Mouse (Mus musculus) c-Kit-negative CD71-positive TER-119-positive erythroid progenitor cells, embryonic 14.5 days (primary cell): ENCODE results near the gene Mosmo.
"Not testable (repeated sequence)": the region's sequence is repeated elsewhere in the genome, so short reads cannot be mapped to it uniquely, and the experiment has no call there.

ENCODE experiments used
- DNase-seq: peaks from one replicate; pipeline ENCODE4 v3.0.0-alpha.2; 2013; ENCODE audit warnings: low read depth, low spot score

Gene Mosmo

GRCm38 (mm10) chr7:120699586-120699985, 22.2 kb downstream of the Mosmo start:
- no peak for DNase-seq

- no peak for DNase-seq
Measured at GRCm38 (mm10) chr7:120703888-120704287, 26.5 kb downstream of the Mosmo start.

DNA sequence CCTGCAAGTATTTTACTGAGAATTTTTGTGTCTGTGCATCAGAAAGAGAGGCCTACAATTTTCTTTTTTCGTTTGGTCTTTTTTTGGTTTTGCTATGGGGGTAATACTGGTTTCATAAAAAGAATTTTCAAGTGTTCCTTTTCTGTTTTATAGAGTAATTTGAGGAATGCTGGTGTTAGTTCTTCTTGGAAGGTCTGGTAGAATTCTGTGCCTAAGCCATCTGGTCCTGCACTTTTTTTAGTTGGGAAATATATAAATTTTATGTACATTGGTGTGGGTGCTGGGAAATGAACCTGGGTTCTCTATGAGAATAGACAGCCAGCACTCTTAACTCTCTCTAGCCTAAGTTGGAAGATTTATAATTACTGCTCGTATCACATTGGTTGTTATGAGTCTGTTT, 34.7 kb downstream of the Mosmo start:
- no peak for DNase-seq

- no peak for DNase-seq
Measured at GRCm38 (mm10) chr7:120713225-120713624, 35.8 kb downstream of the Mosmo start.

GRCm38 (mm10) chr7:120713951-120714350, 36.5 kb downstream of the Mosmo start:
- DNase-seq: not testable (repeated sequence)

GRCm38 (mm10) chr7:120717261-120717660, 39.8 kb downstream of the Mosmo start:
- no peak for DNase-seq

GRCm38 (mm10) chr7:120721051-120721450, 43.6 kb downstream of the Mosmo start:
- no peak for DNase-seq

DNA sequence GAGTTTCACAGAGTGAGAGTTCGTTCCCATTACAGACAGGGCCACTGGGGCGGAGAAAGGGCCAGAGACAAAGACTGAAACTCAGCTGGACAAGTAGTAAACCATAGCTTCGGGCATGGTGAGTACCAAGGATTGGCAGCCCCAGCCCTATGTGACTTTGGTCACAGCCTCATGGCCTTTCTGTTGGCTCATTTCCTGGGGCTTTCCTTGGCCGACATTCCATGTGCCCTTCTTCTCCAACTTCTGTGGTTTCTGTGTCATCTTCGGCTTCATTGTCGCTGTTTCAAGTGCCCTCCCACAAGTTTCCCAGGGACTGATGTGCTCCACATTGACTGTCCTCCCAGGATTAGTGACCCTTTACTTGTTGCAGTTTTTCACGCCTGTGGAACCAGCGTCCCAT, 44.0 kb downstream of the Mosmo start:
- DNase-seq: no peak

DNA sequence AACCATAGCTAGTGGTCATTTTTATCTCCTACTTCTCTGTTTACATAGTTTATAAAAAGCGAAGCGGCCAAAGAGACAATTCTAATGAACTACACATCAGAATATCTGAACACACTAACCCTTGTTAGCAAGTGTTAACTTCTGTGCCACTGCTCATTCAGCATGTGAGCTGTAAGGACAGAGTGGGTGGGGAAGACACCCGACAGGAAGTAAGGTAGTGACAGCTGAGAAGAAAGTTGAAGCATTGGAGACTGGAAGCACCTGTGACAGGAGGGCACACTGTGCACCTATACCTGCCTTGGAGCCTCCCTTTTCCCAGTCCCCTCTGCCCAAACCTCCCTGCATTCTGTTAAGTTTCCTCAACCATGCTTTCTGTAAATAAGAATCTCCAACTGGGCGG, 44.6 kb downstream of the Mosmo start:
- DNase-seq: no peak

DNA sequence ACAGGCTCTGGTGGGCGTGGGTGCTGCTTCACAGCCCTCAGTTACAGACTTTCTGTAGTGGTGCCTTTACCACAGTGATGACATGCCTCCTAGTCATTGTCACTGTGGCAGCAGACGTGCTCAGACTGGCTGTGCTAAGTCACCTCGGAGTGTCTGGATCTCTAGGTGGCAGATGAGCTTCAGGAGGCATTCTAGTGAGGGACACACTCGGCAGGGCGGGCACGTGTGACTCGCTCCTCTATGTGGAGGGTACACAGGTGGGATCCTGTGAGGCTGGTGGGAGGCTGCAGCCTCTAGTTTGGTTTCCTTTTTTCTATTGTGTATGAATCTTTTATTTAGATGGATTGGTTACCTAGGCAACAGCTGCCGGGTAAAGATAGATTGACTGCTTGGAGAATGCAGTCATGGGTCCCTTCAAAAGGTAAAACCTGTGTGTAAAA, 45.4 kb downstream of the Mosmo start:
- DNase-seq: no peak

DNA sequence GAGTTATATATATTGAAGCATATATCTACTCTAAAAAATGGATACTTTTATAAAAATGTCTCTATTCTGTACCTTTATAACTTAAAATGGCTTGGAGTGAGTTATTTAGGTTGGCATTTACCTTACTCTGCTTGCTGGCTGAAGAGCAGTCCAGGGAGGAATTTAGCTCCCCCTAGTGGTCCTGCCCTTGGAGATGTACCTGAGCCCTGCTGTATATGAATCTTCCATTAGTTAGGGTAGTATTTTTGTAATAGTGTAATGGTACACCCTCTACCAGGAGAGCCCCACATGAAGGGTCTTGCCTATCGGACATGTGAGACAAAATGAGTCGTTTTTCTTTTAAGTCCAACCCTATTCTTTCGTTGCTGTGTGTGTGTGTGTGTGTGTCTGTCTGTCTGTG, 50.2 kb downstream of the Mosmo start:
- peak; percentile 37 for DNase-seq

DNA sequence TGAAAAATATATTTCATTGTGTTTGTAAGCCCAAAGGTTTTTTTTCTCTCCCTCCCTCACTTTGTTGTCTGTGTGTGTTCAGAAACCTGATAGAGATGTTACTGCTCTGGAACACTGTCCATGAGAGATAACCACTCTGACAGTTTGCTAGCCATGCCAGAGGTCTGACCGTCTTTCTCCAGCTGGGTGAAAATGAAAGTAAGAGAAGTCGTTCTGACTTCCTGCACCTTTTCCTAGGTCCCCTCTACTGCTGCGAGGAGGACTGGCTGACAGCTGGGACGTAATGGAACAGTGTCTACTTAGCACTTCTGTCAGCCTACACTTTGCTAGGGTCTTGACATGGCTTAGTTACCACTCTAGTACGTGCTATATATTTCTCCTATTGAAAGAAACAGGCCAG, 52.2 kb downstream of the Mosmo start:
- no peak for DNase-seq

- DNase-seq: no peak
Measured at GRCm38 (mm10) chr7:120732906-120733305, 55.5 kb downstream of the Mosmo start.

GRCm38 (mm10) chr7:120739018-120739417, 61.6 kb downstream of the Mosmo start, which contains the start of gene Vwa3a:
Vwa3a (plus strand) TSS chr7:120739318.
- no peak for DNase-seq

DNA sequence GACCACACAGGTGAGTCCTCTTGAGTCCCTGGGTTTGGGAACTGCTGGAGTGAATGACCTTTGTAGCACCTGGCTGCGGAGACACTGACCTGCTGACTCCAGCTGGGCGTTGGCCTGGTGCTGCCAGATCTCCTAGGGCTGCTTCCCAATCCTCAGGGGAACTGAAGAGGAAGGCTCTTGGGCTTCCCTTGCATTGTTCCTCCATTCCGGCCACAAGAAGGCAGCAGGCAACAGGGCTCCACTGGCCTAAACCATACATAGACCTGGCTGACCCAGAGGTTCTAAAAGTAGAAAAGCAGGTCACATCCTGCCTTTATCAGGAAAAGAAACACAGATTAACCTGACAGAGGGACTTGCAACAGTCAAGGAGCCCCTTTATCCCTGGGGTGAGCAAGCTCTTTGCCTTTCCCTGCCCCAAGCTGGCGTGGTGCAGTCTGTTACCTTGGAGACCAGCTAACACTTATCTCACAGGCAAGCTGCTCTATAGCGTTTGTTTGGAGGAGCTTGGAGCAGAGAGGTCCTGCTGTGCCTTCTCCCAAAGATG, 62.2 kb downstream of the Mosmo start:
- no peak for DNase-seq

GRCm38 (mm10) chr7:120743366-120744351, 66.2 kb downstream of the Mosmo start:
- no peak for DNase-seq

- no peak for DNase-seq
Measured at GRCm38 (mm10) chr7:120744606-120745005, 67.2 kb downstream of the Mosmo start.

DNA sequence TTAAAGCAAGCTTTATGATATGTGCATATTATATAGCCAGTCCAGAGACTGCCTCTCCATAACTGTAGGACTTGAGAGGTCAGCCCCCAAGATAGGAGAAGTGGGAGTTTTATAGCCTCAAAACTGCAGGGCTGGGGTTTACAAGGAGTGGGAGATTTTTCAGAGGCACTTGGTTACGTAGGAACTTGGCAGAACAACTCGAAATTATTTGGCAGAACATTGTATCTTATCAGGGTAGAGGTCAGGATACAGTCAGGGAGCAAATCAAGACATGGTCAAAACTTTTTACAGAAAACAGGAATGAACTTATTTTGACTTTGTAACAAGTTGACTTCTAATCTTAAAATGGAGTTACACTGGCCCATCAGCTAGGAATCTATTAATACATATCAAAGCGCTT, 68.6 kb downstream of the Mosmo start:
- DNase-seq: no peak

DNA sequence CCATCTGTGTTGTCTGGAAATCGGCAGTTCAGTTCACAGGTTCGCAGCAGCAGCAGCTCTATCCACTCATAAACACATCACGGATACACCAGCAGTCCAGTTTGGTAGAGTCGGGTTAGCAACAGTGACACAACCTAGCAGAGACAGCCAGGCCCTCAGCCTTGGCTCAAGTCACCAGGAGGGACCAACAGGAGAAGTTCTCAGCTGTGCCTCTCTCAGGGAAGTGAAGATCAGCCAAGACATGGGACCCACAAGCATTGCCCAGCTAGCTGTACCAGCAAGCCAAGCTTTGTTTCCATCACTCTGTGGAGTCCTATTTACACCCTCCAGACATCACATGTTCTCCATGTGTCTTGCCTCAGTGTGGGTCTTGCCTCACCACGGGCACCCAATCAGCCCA, 69.4 kb downstream of the Mosmo start:
- DNase-seq: no peak

DNA sequence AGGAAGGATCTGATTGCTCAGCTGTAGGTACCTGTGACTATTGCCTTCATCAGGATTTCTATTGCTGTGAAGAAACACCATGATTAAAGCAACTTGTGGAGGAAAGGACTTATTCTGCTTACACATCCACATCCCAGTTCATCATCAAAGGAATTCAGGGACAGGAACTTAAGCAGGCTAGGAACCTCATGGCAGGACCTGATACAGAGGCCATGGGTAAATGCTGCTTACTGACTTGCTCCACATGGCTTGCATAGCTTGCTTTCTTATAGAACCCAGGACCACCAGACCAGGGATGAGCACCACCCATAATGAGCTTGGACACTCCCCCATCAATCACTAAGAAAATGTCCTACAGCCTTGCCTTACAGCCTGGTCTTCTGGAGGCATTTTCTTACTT, 71.1 kb downstream of the Mosmo start:
- DNase-seq: no peak

- DNase-seq: no peak
Measured at GRCm38 (mm10) chr7:120751330-120751729, 73.9 kb downstream of the Mosmo start.

DNA sequence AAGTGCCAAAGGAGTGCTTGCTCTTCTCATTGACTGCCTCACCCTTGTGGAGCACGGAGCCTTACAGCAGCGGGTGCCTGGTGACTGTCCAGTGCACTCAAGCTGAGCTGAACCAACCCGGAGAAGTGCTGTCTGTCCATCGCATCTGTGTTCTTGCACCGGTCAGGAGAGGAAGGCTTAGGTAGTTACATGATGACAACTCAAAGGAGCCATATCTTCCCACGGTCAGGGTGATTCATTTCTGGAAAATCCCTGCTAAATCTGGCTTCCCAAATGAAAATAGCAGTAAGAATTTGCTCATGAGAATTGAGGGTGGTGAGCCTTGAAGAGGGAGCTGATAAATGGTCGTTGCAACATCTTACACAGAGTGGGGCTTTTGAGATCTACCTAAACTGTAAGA, 74.5 kb downstream of the Mosmo start:
- no peak for DNase-seq

DNA sequence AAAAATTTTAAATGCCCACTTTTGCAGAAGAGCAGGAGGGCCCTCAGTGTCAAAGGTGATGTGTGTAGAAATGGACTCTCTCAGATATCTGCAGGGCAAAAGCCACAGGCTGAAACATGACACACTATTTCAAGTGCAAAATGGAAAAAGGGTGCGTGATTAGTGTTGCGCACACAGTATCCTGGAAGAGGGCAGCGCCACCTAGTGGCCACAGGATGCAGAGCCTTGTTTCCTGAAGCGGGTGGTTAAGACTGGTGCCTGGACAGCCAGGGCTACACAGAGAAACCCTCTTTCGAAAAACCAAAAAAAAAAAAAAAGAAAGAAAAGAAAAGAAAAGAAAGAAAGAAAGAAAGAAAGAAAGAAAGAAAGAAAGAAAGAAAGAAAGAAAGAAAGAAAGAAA, 77.3 kb downstream of the Mosmo start:
- DNase-seq: peak; percentile 56
